Mouse (Mus musculus): ENCODE measurements around the gene Tcl1b3. TPM values are rescaled to one million over a fixed set of nuclear protein-coding genes. Genes with fewer than 3 reads are reported as not detected.

The Tcl1b3 gene
- total RNA-seq, 2 experiments from 2014 or later = not detected

- DNase-seq (ENCODE audit: low spot score in 2 of 2) = no peak
Measured at GRCm38 (mm10) chr12:105224621-105225320, 33.9 kb downstream of the Tcl1b3 start.

- DNase-seq (ENCODE audit: low spot score in 2 of 2) = no peak
Measured at GRCm38 (mm10) chr12:105234362-105234761, 43.5 kb downstream of the Tcl1b3 start.

GRCm38 (mm10) chr12:105235091-105235490, 44.2 kb downstream of the Tcl1b3 start:
- DNase-seq (ENCODE audit: low spot score in 2 of 2) = no peak

GRCm38 (mm10) chr12:105239060-105239459, 48.2 kb downstream of the Tcl1b3 start:
- no peak for DNase-seq (ENCODE audit: low spot score in 2 of 2)

Other genes starting within 250 kb of the Tcl1b3 start
- gene Syne3, start 181.2 kb upstream of the Tcl1b3 start, total RNA-seq (2021) = under 1 TPM; 0.73 to 0.80 TPM
- 10 to 100 TPM; 62.2 to 76.7 TPM for gene Glrx5, start 158.4 kb upstream of the Tcl1b3 start, total RNA-seq (2021)
- gene Tcl1b2, start 45.0 kb upstream of the Tcl1b3 start, total RNA-seq (2021) = not detected
- gene Tcl1b1, start 31.4 kb upstream of the Tcl1b3 start, total RNA-seq (2021) = not detected
- not detected for gene Tcl1b5, start 14.7 kb upstream of the Tcl1b3 start, total RNA-seq (2021)
- gene Tcl1b4, start 10.9 kb downstream of the Tcl1b3 start, total RNA-seq (2021) = not detected
- not detected for gene Tcl1, start 31.8 kb downstream of the Tcl1b3 start, total RNA-seq (2021)
- gene Tunar, start 142.8 kb downstream of the Tcl1b3 start, total RNA-seq (2021) = 10 to 100 TPM; 18.7 to 23.8 TPM